Mouse (Mus musculus): ENCODE data around the gene Nmt1. TPM values are rescaled to one million over a fixed set of nuclear protein-coding genes. Genes with fewer than 3 reads are reported as not detected.
A peak's percentile ranks its signal among the peaks of the same experiment; 100 is the strongest.

Gene Nmt1
- total and polyA plus RNA-seq, 3 experiments, result 29.8 to 147 (median 70.5) TPM

DNA sequence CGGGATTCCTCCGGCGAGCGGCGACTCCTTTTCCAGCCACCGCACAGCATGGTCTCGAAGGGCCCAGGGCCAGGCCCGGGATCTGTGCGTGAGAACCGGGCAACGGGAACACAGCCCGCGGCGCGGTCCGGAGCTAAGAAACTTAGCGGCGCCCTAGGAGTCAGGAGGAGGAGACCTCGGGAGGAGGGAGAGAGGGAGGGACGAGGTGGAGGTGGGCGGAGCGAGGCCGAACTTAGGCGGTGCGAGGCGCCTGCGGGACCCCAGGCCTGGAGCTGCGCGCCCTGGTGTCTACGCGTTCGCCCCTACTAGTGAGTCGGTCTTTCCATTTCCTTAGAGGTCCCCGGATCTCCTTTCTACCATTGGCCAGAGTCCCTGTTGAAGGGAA, 73.5 kb downstream of the Nmt1 start, which contains the start of the genes Plcd3 and Acbd4:
Plcd3 (minus strand) TSS at position 178 of the 385 bp plus-strand sequence.
Acbd4 (plus strand) TSS at position 202 of the 385 bp plus-strand sequence.
- DNase-seq (ENCODE audit: low read depth, low spot score), result peak; percentile 92
- H3K27ac ChIP-seq (ENCODE audit: control insufficient read depth, low read depth, low read length), result peak within 1 kb of the TSS; percentile 39
- H3K4me1 ChIP-seq (ENCODE audit: control insufficient read depth in 1 of 2, insufficient read depth in 2 of 2, low read length in 2 of 2), result peaks cover 9 to 20% of the 10 kb centered on the region in 2 experiments

DNA sequence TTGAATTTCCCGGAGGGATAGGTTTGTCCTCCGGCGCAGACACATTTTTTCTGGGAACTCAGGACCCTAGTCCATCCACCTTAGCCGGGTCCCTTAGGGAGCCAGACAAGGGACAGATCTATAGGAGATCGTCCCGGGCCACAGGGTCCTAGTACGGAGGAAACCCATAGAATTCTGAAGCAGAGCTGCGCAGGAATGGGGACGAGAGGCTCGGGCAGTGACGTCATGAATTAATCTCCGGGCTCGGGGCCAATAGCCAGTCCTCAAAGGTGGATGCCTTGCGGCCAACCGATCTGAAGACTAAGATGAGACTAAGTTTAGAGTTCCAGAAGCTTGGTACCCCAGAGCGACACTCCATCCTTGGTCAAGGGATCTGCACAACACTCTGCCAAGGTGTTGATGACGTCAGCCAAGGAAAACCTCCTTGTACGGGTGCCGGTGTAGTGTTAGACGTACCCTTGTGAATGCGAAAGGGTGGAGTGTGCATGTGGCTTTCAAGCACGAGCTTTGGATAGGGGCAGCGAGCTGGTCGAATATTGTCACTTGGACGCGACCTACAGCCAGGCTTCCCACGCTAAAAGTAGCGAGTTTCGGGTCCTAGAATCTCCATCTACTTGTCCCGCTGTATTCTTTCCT, 74.0 kb downstream of the Nmt1 start:
- H3K9me3 ChIP-seq (replicated peaks; ENCODE audit: insufficient read depth, low read length), result no peaks in the 10 kb centered on the region
- peak overlapping the region; percentile 55 to 80 for H3K4me3 ChIP-seq (ENCODE audit: control insufficient read depth in 1 of 2, insufficient read depth in 1 of 2, low read depth in 2 of 2, low read length in 2 of 2)
- H3K9ac ChIP-seq (ENCODE audit: control insufficient read depth, low read depth, low read length, poor library complexity, severe bottlenecking), result peak overlapping the region; percentile 63
- peak overlapping the region; percentile 39 for H3K27ac ChIP-seq (ENCODE audit: control insufficient read depth, low read depth, low read length)
- no peaks in the 10 kb centered on the region for H3K27me3 ChIP-seq (ENCODE audit: control insufficient read depth in 1 of 2, insufficient read depth in 2 of 2, low read length in 2 of 2)
- DNase-seq (ENCODE audit: low read depth, low spot score), result peak; percentile 91
- H3K4me1 ChIP-seq (ENCODE audit: control insufficient read depth in 1 of 2, insufficient read depth in 2 of 2, low read length in 2 of 2), result peaks cover 9 to 20% of the 10 kb centered on the region in 2 experiments
- peaks cover 0 to 9% of the 10 kb centered on the region in 2 experiments; a peak in 2 of 4 replicates for H3K36me3 ChIP-seq (ENCODE audit: control insufficient read depth in 1 of 2, insufficient read depth in 2 of 2, low read length in 2 of 2)
- H3K79me2 ChIP-seq (ENCODE audit: control insufficient read depth, insufficient read depth, low read length, poor library complexity), result no peaks in the 10 kb centered on the region; the same call in 1 of the 2 replicates
- TF ChIP-seq NELFE (IDR thresholded peaks at IDR 0.05; ENCODE audit: low read depth, low read length) (peak; percentile 18), MEF2A (IDR thresholded peaks at IDR 0.05; ENCODE audit: extremely low read depth, insufficient replicate concordance, low read depth, low read length, poor library complexity, severe bottlenecking) (no peak), ETS1 (IDR thresholded peaks at IDR 0.05; ENCODE audit: low read depth, low read length) (peak; percentile 30; the same call in 1 of the 2 replicates), MYC (IDR thresholded peaks at IDR 0.05; ENCODE audit: low read depth, low read length) (peak; percentile 75), TCF12 (IDR thresholded peaks at IDR 0.05; ENCODE audit: low read depth, low read length) (0 out of 2 replicates have a peak, but pooled peaks have one; percentile 23), HCFC1 (IDR thresholded peaks at IDR 0.05; ENCODE audit: low read depth, low read length) (peak; percentile 77), BHLHE40 (IDR thresholded peaks at IDR 0.05; ENCODE audit: borderline replicate concordance, low read depth, low read length) (peak; percentile 36; the same call in 1 of the 2 replicates), EP300 (IDR thresholded peaks at IDR 0.05; ENCODE audit: low read depth in 1 of 2, low read length in 2 of 2) (no peak; a peak in 1 of 4 replicates), ZNF384 (IDR thresholded peaks at IDR 0.05; ENCODE audit: low read depth, low read length) (0 out of 2 replicates have a peak, but pooled peaks have one; percentile 8), POLR2A (IDR thresholded peaks at IDR 0.05; ENCODE audit: control insufficient read depth in 1 of 2, insufficient read depth in 1 of 2, low read depth in 1 of 2, low read length in 2 of 2, poor library complexity in 1 of 2) (peak in 1 of 2 experiments; percentile 10; a peak in 1 of 4 replicates), NRF1 (IDR thresholded peaks at IDR 0.05; ENCODE audit: insufficient read depth, low read depth, low read length, poor library complexity, severe bottlenecking) (peak; percentile 41; the same call in 1 of the 2 replicates), GATA1 (IDR thresholded peaks at IDR 0.05; ENCODE audit: low read depth, low read length) (peak; percentile 36; the same call in 1 of the 2 replicates), TAL1 (IDR thresholded peaks at IDR 0.05; ENCODE audit: low read length) (no peak), JUND (IDR thresholded peaks at IDR 0.05; ENCODE audit: low read depth, low read length) (peak; percentile 19; the same call in 1 of the 2 replicates), UBTF (IDR thresholded peaks at IDR 0.05; ENCODE audit: borderline replicate concordance, insufficient read depth, low read depth, low read length) (no peak), TBP (IDR thresholded peaks at IDR 0.05; ENCODE audit: low read depth, low read length) (peak; percentile 60; the same call in 1 of the 2 replicates), MXI1 (IDR thresholded peaks at IDR 0.05; ENCODE audit: low read depth, low read length) (peak; percentile 82), RAD21 (IDR thresholded peaks at IDR 0.05; ENCODE audit: low read depth, low read length) (no peak), MAFK (IDR thresholded peaks at IDR 0.05; ENCODE audit: borderline replicate concordance, low read depth, low read length) (no peak), CTCF (IDR thresholded peaks at IDR 0.05 in 2 of 3, conservative IDR thresholded peaks at IDR 0.05 in 1 of 3; ENCODE audit: control insufficient read depth in 1 of 3, insufficient read depth in 1 of 3, low read depth in 2 of 3, low read length in 3 of 3, poor library complexity in 1 of 3, severe bottlenecking in 1 of 3) (peak in 1 of 3 experiments; percentile 2; a peak in 1 of 6 replicates), SIN3A (IDR thresholded peaks at IDR 0.05; ENCODE audit: low read length) (no peak; the same call in none of the 2 replicates), GABPA (IDR thresholded peaks at IDR 0.05; ENCODE audit: low read depth, low read length) (0 out of 2 replicates have a peak, but pooled peaks have one; percentile 36), MAX (IDR thresholded peaks at IDR 0.05; ENCODE audit: low read length) (peak; percentile 91), MYB (IDR thresholded peaks at IDR 0.05; ENCODE audit: low read depth, low read length) (no peak), POLR2AphosphoS5 (IDR thresholded peaks at IDR 0.05; ENCODE audit: borderline replicate concordance, low read depth, low read length) (no peak), USF1 (IDR thresholded peaks at IDR 0.05; ENCODE audit: low read depth, low read length) (peak; percentile 32; the same call in 1 of the 2 replicates), ZMIZ1 (IDR thresholded peaks at IDR 0.05; ENCODE audit: low read depth, low read length) (peak; percentile 58; the same call in 1 of the 2 replicates)

More for the DNA sequence above, 73.5 kb downstream of the Nmt1 start, which contains the start of the genes Plcd3 and Acbd4:
- Histone ChIP-seq H3K9ac (ENCODE audit: control insufficient read depth, low read depth, low read length, poor library complexity, severe bottlenecking) (peak within 1 kb of the TSS; percentile 63), H3K4me3 (ENCODE audit: control insufficient read depth in 1 of 2, insufficient read depth in 1 of 2, low read depth in 2 of 2, low read length in 2 of 2) (peak within 1 kb of the TSS; percentile 55 to 80), H3K9me3 (replicated peaks; ENCODE audit: insufficient read depth, low read length) (no peaks in the 10 kb centered on the region), H3K27me3 (ENCODE audit: control insufficient read depth in 1 of 2, insufficient read depth in 2 of 2, low read length in 2 of 2) (no peaks in the 10 kb centered on the region), H3K79me2 (ENCODE audit: control insufficient read depth, insufficient read depth, low read length, poor library complexity) (no peaks in the 10 kb centered on the region; the same call in 1 of the 2 replicates), H3K36me3 (ENCODE audit: control insufficient read depth in 1 of 2, insufficient read depth in 2 of 2, low read length in 2 of 2) (peaks cover 0 to 9% of the 10 kb centered on the region in 2 experiments; a peak in 2 of 4 replicates)
- TF ChIP-seq NELFE (IDR thresholded peaks at IDR 0.05; ENCODE audit: low read depth, low read length) (peak; percentile 63), MXI1 (IDR thresholded peaks at IDR 0.05; ENCODE audit: low read depth, low read length) (no peak), POLR2A (IDR thresholded peaks at IDR 0.05; ENCODE audit: control insufficient read depth in 1 of 2, insufficient read depth in 1 of 2, low read depth in 1 of 2, low read length in 2 of 2, poor library complexity in 1 of 2) (peak; percentile 39 to 62; a peak in 2 of 4 replicates)

All from MEL (cell line).